Mouse (Mus musculus) embryonic facial prominence, embryonic 11.5 days (tissue): ENCODE data around the gene Psd4. TPM values are rescaled to one million over a fixed set of nuclear protein-coding genes. Genes with fewer than 3 reads are reported as not detected.

ENCODE experiments used
- ATAC-seq: fragments of 200-750 bp; cut with Nextera tagmentation; replicated peaks from 2 replicates; pipeline ENCODE4 v1.8.0; 2017; ENCODE audit warnings: low read depth; ENCODE audit not compliant: insufficient number of reproducible peaks, low FRiP score, low TSS enrichment
- DNase-seq: peaks from one replicate; pipeline ENCODE4 v3.0.0-alpha.2; 2015; ENCODE audit warnings: low spot score
- H3K27ac ChIP-seq: fragments of 300-500 bp; sonication (generic); replicated peaks from 2 replicates; pipeline ENCODE4 v1.5.1; 2014; ENCODE audit warnings: mild to moderate bottlenecking, low read depth, low read length, control low read depth
- H3K27me3 ChIP-seq: fragments of 300-500 bp; sonication (generic); 2 replicates; pipeline ENCODE4 v1.6.1; 2014; ENCODE audit warnings: mild to moderate bottlenecking, low read length, moderate library complexity, mixed read lengths; ENCODE audit not compliant: control insufficient read depth, insufficient read depth
- H3K36me3 ChIP-seq: fragments of 300-500 bp; sonication (generic); replicated peaks from 2 replicates; pipeline ENCODE4 v1.6.1; 2014; ENCODE audit warnings: low read depth, mild to moderate bottlenecking, low read length, moderate library complexity, mixed read lengths; ENCODE audit not compliant: control insufficient read depth, insufficient read depth
- H3K4me1 ChIP-seq: fragments of 300-500 bp; sonication (generic); 2 replicates; pipeline ENCODE4 v1.6.1; 2014; ENCODE audit warnings: low read length, mixed read lengths; ENCODE audit not compliant: control insufficient read depth, insufficient read depth
- H3K4me2 ChIP-seq: fragments of 300-500 bp; sonication (generic); 2 replicates; pipeline ENCODE4 v1.6.1; 2014; ENCODE audit warnings: low read depth, mild to moderate bottlenecking, control low read depth, low read length, moderate library complexity
- H3K4me3 ChIP-seq: fragments of 300-500 bp; sonication (generic); 2 replicates; pipeline ENCODE4 v1.5.1; 2014; ENCODE audit warnings: low read depth, low read length, control low read depth
- H3K9ac ChIP-seq: fragments of 300-500 bp; sonication (generic); replicated peaks from 2 replicates; pipeline ENCODE4 v1.6.1; 2014; ENCODE audit warnings: mild to moderate bottlenecking, control low read depth, low read length
- H3K9me3 ChIP-seq: fragments of 300-500 bp; sonication (generic); replicated peaks from 2 replicates; pipeline ENCODE4 v1.6.1; 2016; ENCODE audit warnings: mild to moderate bottlenecking, low read length, inconsistent platforms, mixed read lengths; ENCODE audit not compliant: control insufficient read depth
- WGBS: fragments of 180-500 bp; shearing (Covaris S2); extraction: QIAGEN DNeasy Blood & Tissue Kit; methylation state at CpG from one replicate; pipeline ENCODE4 v1.1.7; 2014; 5-methylcytosine and 5-hydroxymethylcytosine counted together
- polyA plus RNA-seq: library from polyadenylated mRNA; unstranded; fragments of >200 nt; fragmentation: Nextera tagmentation; extraction: Ambion mirVana; gene quantifications from 2 replicates; pipeline ENCODE4 v1.2.1, GENCODE M21; 2014

The Psd4 gene
- polyA plus RNA-seq, 1 experiment from 2014 or later, result 1.6 TPM

DNA sequence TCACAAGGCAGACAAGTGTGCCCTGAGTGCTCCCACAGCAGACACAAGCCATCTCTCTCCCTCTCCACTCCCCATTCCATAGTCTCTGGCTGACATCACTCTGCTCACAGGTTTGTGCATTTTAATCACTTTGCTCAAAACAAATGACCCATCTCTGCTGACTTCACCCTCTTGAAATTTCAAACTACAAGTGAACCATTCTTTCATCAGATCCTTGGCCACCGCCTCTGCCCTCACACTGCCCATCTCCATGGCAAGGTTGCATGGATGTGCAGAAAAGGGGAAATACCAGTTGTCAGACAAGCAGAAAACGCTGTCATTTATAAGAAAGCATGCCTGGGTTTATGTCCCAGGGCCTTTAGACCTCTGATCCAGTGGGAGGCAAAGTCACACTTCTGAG lies 67.3 kb downstream of the Psd4 start:
- DNase-seq (no peak), ATAC-seq (no peak)
- H3K9ac ChIP-seq, result no peak overlapping the region
- H3K27me3 ChIP-seq, result no peaks in the 10 kb centered on the region
- H3K27ac ChIP-seq, result no peak overlapping the region
- no peak overlapping the region for H3K4me3 ChIP-seq
- no peak overlapping the region for H3K4me2 ChIP-seq
- no peaks in the 10 kb centered on the region for H3K9me3 ChIP-seq
- no peaks in the 10 kb centered on the region for H3K4me1 ChIP-seq
- WGBS, result 92% methylated on average over 2 of the region's 2 CpGs
- no peaks in the 10 kb centered on the region for H3K36me3 ChIP-seq

DNA sequence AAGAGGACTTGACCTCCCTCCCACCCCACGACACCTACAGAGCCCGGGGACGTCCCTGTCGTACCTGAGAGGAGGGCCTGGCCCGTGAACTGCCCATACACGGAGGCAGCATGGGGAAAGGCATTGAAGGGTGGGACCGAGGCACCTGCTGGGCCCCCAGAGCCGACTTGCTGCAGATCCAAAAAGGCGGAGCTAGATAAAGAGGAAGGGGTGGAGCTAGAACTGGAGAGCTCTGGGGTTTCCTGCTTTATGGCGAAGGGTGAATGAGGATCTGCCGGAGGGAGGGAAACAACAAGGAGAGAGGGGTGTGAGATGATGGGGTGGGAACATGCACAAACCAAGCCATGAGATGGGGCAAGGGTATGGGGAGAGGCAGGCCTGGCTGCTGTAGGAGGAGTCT lies 68.3 kb downstream of the Psd4 start:
- Histone ChIP-seq H3K27ac (no peak overlapping the region), H3K36me3 (no peaks in the 10 kb centered on the region), H3K9me3 (no peaks in the 10 kb centered on the region), H3K27me3 (no peaks in the 10 kb centered on the region), H3K4me3 (no peak overlapping the region), H3K4me2 (no peak overlapping the region), H3K4me1 (no peaks in the 10 kb centered on the region), H3K9ac (no peak overlapping the region)
- ATAC-seq (no peak), DNase-seq (no peak)
- 75% methylated on average over 11 of the region's 11 CpGs for WGBS

- WGBS, result 84% methylated on average over 2 of the region's 2 CpGs
- no peak overlapping the region for H3K9ac ChIP-seq
- no peak for ATAC-seq
- H3K27ac ChIP-seq, result no peak overlapping the region
- no peaks in the 10 kb centered on the region for H3K36me3 ChIP-seq
- H3K4me1 ChIP-seq, result no peaks in the 10 kb centered on the region
- H3K4me2 ChIP-seq, result no peak overlapping the region
- DNase-seq, result no peak
- H3K27me3 ChIP-seq, result no peaks in the 10 kb centered on the region
- H3K4me3 ChIP-seq, result no peak overlapping the region
- H3K9me3 ChIP-seq, result no peaks in the 10 kb centered on the region
These were observed 72.7 kb downstream of the Psd4 start for GRCm38 (mm10) chr2:24440056-24440455.

- no peak overlapping the region for H3K27ac ChIP-seq
- no peak overlapping the region for H3K9ac ChIP-seq
- no peak overlapping the region for H3K4me3 ChIP-seq
- no peaks in the 10 kb centered on the region for H3K27me3 ChIP-seq
- no peaks in the 10 kb centered on the region for H3K9me3 ChIP-seq
- H3K36me3 ChIP-seq, result no peaks in the 10 kb centered on the region
- no peak overlapping the region for H3K4me2 ChIP-seq
- H3K4me1 ChIP-seq, result no peaks in the 10 kb centered on the region
- ATAC-seq, result 0 out of 2 replicates have a peak, but pooled peaks have one; percentile 44
- peak; percentile 10 for DNase-seq
These were observed 74.5 kb downstream of the Psd4 start for GRCm38 (mm10) chr2:24441899-24442298.

DNA sequence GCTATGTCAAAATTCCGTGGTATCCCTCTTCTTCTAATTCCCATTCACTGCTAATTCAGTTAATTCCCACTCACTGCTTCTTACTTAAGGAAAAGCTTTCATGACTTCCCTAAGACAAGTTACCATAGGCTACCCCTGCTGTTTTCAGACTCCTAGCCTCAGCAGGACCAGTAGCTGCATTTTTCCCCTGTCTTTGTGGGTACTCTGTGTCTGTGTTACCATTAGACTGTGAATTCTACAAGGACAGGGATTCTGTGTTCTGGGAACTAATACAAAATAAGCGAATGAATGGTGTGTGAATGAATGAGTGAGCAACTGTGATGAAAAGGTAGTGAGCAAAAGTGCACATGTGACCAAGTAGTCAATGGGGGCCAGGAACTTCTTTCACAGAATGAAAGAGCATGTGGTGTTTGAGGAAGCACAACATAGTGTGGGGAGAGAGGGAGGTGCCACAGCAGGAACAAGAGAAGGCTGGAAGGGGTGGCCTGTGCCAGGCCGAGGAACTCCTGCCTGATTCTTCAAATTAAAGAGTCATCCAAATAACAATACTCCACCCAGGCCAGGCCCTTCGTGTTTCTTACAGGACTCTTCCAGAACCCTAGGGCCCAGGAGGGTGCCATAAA lies 75.0 kb downstream of the Psd4 start:
- Histone ChIP-seq H3K4me1 (no peaks in the 10 kb centered on the region), H3K9me3 (no peaks in the 10 kb centered on the region), H3K4me2 (no peak overlapping the region), H3K36me3 (no peaks in the 10 kb centered on the region), H3K9ac (no peak overlapping the region), H3K4me3 (no peak overlapping the region), H3K27ac (no peak overlapping the region), H3K27me3 (no peaks in the 10 kb centered on the region)
- DNase-seq, result no peak
- 50% methylated on average over 4 of the region's 4 CpGs for WGBS
- ATAC-seq, result no peak

- no peak overlapping the region for H3K9ac ChIP-seq
- no peaks in the 10 kb centered on the region for H3K27me3 ChIP-seq
- no peak overlapping the region for H3K4me3 ChIP-seq
- H3K9me3 ChIP-seq, result no peaks in the 10 kb centered on the region
- no peaks in the 10 kb centered on the region for H3K36me3 ChIP-seq
- DNase-seq, result no peak
- no peak overlapping the region for H3K4me2 ChIP-seq
- no peak for ATAC-seq
- no peaks in the 10 kb centered on the region for H3K4me1 ChIP-seq
- H3K27ac ChIP-seq, result no peak overlapping the region
- WGBS, result 38% methylated on average over 3 of the region's 3 CpGs
These were observed 75.9 kb downstream of the Psd4 start for GRCm38 (mm10) chr2:24443256-24443790.

DNA sequence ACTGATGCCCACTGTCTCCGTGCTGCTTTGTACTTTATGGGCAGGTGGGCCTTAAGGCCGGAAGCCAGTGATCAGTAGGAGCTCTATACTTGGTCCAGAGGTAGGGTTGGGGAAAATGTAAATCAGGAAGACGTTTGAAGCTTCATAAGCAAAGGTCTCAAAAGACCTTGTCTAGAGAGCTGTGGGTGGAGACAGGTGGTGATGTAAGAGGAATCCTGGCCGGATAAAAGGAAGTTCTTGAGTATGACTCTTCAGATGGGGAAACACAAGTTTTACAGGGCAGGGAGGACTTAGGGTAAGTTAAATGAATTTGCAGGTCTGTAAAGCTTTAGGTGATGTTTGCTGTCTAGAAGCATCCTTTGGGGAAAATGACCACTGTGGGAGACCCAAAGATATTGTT lies 81.7 kb downstream of the Psd4 start:
- Histone ChIP-seq H3K36me3 (no peaks in the 10 kb centered on the region), H3K27ac (no peak overlapping the region), H3K4me1 (no peaks in the 10 kb centered on the region), H3K9me3 (no peaks in the 10 kb centered on the region), H3K4me2 (no peak overlapping the region), H3K9ac (no peak overlapping the region), H3K4me3 (no peak overlapping the region), H3K27me3 (no peaks in the 10 kb centered on the region)
- ATAC-seq, result no peak
- WGBS, result 84% methylated on average over 4 of the region's 4 CpGs
- DNase-seq, result no peak

DNA sequence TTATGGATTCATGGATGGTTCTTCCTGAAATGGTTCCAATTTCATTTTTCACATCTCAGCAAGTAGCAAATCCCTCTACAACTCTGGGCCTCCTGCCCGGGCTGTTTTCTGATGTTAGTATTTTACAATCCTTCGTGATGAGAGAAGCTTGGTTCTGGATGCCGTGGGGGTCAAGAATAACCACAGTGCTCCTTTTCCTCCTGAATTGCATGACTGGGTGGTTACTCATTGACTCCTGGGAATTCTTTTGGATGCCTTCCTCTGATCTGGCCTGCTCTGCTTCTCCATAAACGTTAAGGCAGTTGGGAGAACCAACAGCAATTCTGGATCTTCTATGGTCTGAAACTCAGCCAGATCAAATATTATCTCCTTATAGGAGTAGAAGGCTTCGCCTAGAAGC lies 85.8 kb downstream of the Psd4 start:
- Histone ChIP-seq H3K9me3 (no peaks in the 10 kb centered on the region), H3K27me3 (no peaks in the 10 kb centered on the region), H3K36me3 (no peaks in the 10 kb centered on the region), H3K4me1 (no peaks in the 10 kb centered on the region), H3K4me3 (no peak overlapping the region), H3K27ac (no peak overlapping the region), H3K9ac (no peak overlapping the region), H3K4me2 (no peak overlapping the region)
- 80% methylated on average over 5 of the region's 5 CpGs for WGBS
- ATAC-seq, result no peak
- DNase-seq, result no peak
